Mouse (Mus musculus): ENCODE data around the gene Gm20388. TPM values are rescaled to one million over a fixed set of nuclear protein-coding genes. Genes with fewer than 3 reads are reported as not detected.
A peak's percentile ranks its signal among the peaks of the same experiment; 100 is the strongest.

Gm20388 gene
- polyA plus RNA-seq, 1 experiment from 2014 or later: 8.3 TPM

- no peak overlapping the region for H3K9ac ChIP-seq (ENCODE audit: low read length)
- no peaks in the 10 kb centered on the region for H3K9me3 ChIP-seq (ENCODE audit: control insufficient read depth, low read length)
- H3K27me3 ChIP-seq (replicated peaks; ENCODE audit: control insufficient read depth, insufficient read depth, low read length): peaks cover 5% of the 10 kb centered on the region
- no peaks in the 10 kb centered on the region for H3K36me3 ChIP-seq (ENCODE audit: control insufficient read depth, insufficient read depth, low read length)
- no peaks in the 10 kb centered on the region for H3K4me1 ChIP-seq (replicated peaks; ENCODE audit: control insufficient read depth, insufficient read depth, low read length)
- H3K27ac ChIP-seq (ENCODE audit: low read depth): no peak overlapping the region
- no peak overlapping the region for H3K4me3 ChIP-seq (ENCODE audit: low read depth, low read length)
- no peak overlapping the region for H3K4me2 ChIP-seq (ENCODE audit: low read length)
- DNase-seq (ENCODE audit: low spot score) (no peak), ATAC-seq (replicated peaks; ENCODE audit: low FRiP score, low TSS enrichment, low read depth) (no peak)
- WGBS: 78% methylated on average over 10 of the region's 10 CpGs
These were observed 2313.5 kb downstream of the Gm20388 start for GRCm38 (mm10) chr8:122223976-122224649.

GRCm38 (mm10) chr8:122224650-122225022, 2314.0 kb downstream of the Gm20388 start:
- DNase-seq (ENCODE audit: low spot score) (no peak), ATAC-seq (replicated peaks; ENCODE audit: low FRiP score, low TSS enrichment, low read depth) (no peak; the same call in 1 of the 2 replicates)
- 68% methylated on average over 6 of the region's 6 CpGs for WGBS
- Histone ChIP-seq H3K36me3 (ENCODE audit: control insufficient read depth, insufficient read depth, low read length) (no peaks in the 10 kb centered on the region), H3K9me3 (ENCODE audit: control insufficient read depth, low read length) (no peaks in the 10 kb centered on the region), H3K27ac (ENCODE audit: low read depth) (no peak overlapping the region), H3K4me3 (ENCODE audit: low read depth, low read length) (no peak overlapping the region), H3K4me2 (ENCODE audit: low read length) (no peak overlapping the region), H3K9ac (ENCODE audit: low read length) (no peak overlapping the region), H3K27me3 (replicated peaks; ENCODE audit: control insufficient read depth, insufficient read depth, low read length) (peaks cover 10% of the 10 kb centered on the region), H3K4me1 (replicated peaks; ENCODE audit: control insufficient read depth, insufficient read depth, low read length) (no peaks in the 10 kb centered on the region)

- no peak overlapping the region for H3K27ac ChIP-seq (ENCODE audit: low read depth)
- H3K27me3 ChIP-seq (replicated peaks; ENCODE audit: control insufficient read depth, insufficient read depth, low read length): peaks cover 15% of the 10 kb centered on the region
- no peak for ATAC-seq (replicated peaks; ENCODE audit: low FRiP score, low TSS enrichment, low read depth)
- H3K9ac ChIP-seq (ENCODE audit: low read length): no peak overlapping the region
- H3K4me1 ChIP-seq (replicated peaks; ENCODE audit: control insufficient read depth, insufficient read depth, low read length): 0 out of 2 replicates have a peak, but pooled peaks cover 6% of the 10 kb centered on the region
- 49% methylated on average over 10 of the region's 10 CpGs for WGBS
- H3K4me3 ChIP-seq (ENCODE audit: low read depth, low read length): no peak overlapping the region
- no peak overlapping the region for H3K4me2 ChIP-seq (ENCODE audit: low read length)
- no peaks in the 10 kb centered on the region for H3K9me3 ChIP-seq (ENCODE audit: control insufficient read depth, low read length)
- DNase-seq (ENCODE audit: low spot score): no peak
- no peaks in the 10 kb centered on the region for H3K36me3 ChIP-seq (ENCODE audit: control insufficient read depth, insufficient read depth, low read length)
These were observed 2314.8 kb downstream of the Gm20388 start for GRCm38 (mm10) chr8:122225446-122225845.

- no peak overlapping the region for H3K9ac ChIP-seq (ENCODE audit: low read length)
- H3K27me3 ChIP-seq (replicated peaks; ENCODE audit: control insufficient read depth, insufficient read depth, low read length): peaks cover 15% of the 10 kb centered on the region
- no peaks in the 10 kb centered on the region for H3K9me3 ChIP-seq (ENCODE audit: control insufficient read depth, low read length)
- H3K4me2 ChIP-seq (ENCODE audit: low read length): no peak overlapping the region
- ATAC-seq (replicated peaks; ENCODE audit: low FRiP score, low TSS enrichment, low read depth) (no peak), DNase-seq (ENCODE audit: low spot score) (no peak)
- no peaks in the 10 kb centered on the region for H3K36me3 ChIP-seq (ENCODE audit: control insufficient read depth, insufficient read depth, low read length)
- H3K27ac ChIP-seq (ENCODE audit: low read depth): no peak overlapping the region
- H3K4me1 ChIP-seq (replicated peaks; ENCODE audit: control insufficient read depth, insufficient read depth, low read length): 0 out of 2 replicates have a peak, but pooled peaks cover 6% of the 10 kb centered on the region
- no peak overlapping the region for H3K4me3 ChIP-seq (ENCODE audit: low read depth, low read length)
- WGBS: 79% methylated on average over 6 of the region's 6 CpGs
These were observed 2316.7 kb downstream of the Gm20388 start for GRCm38 (mm10) chr8:122227345-122227744.

- no peak for ATAC-seq (replicated peaks; ENCODE audit: low FRiP score, low TSS enrichment, low read depth)
- peaks cover 15% of the 10 kb centered on the region for H3K27me3 ChIP-seq (replicated peaks; ENCODE audit: control insufficient read depth, insufficient read depth, low read length)
- no peak for DNase-seq (ENCODE audit: low spot score)
These were observed 2318.3 kb downstream of the Gm20388 start for GRCm38 (mm10) chr8:122228792-122229575.

GRCm38 (mm10) chr8:122229819-122230711, 2319.4 kb downstream of the Gm20388 start:
- peak; percentile 49; the same call in 1 of the 2 replicates for ATAC-seq (replicated peaks; ENCODE audit: low FRiP score, low TSS enrichment, low read depth)
- Histone ChIP-seq H3K27me3 (replicated peaks; ENCODE audit: control insufficient read depth, insufficient read depth, low read length) (peaks cover 15% of the 10 kb centered on the region), H3K36me3 (ENCODE audit: control insufficient read depth, insufficient read depth, low read length) (no peaks in the 10 kb centered on the region), H3K4me2 (ENCODE audit: low read length) (peak overlapping the region; percentile 96), H3K27ac (ENCODE audit: low read depth) (no peak overlapping the region), H3K4me3 (ENCODE audit: low read depth, low read length) (peak overlapping the region; percentile 49), H3K9me3 (ENCODE audit: control insufficient read depth, low read length) (no peaks in the 10 kb centered on the region), H3K4me1 (replicated peaks; ENCODE audit: control insufficient read depth, insufficient read depth, low read length) (peaks cover 12% of the 10 kb centered on the region; the same call in 1 of the 2 replicates), H3K9ac (ENCODE audit: low read length) (peak overlapping the region; percentile 49)
- 2% methylated on average over 86 of the region's 98 CpGs for WGBS
- peak; percentile 60 for DNase-seq (ENCODE audit: low spot score)

More at GRCm38 (mm10) chr8:122228792-122229575, 2318.3 kb downstream of the Gm20388 start:
- Histone ChIP-seq H3K4me2 (ENCODE audit: low read length) (no peak overlapping the region), H3K9ac (ENCODE audit: low read length) (no peak overlapping the region), H3K4me1 (replicated peaks; ENCODE audit: control insufficient read depth, insufficient read depth, low read length) (peaks cover 7% of the 10 kb centered on the region; the same call in 1 of the 2 replicates), H3K4me3 (ENCODE audit: low read depth, low read length) (no peak overlapping the region), H3K36me3 (ENCODE audit: control insufficient read depth, insufficient read depth, low read length) (no peaks in the 10 kb centered on the region), H3K27ac (ENCODE audit: low read depth) (no peak overlapping the region), H3K9me3 (ENCODE audit: control insufficient read depth, low read length) (no peaks in the 10 kb centered on the region)
- WGBS: 70% methylated on average over 11 of the region's 11 CpGs

- Histone ChIP-seq H3K9me3 (ENCODE audit: control insufficient read depth, low read length) (no peaks in the 10 kb centered on the region), H3K4me2 (ENCODE audit: low read length) (peak overlapping the region; percentile 96), H3K9ac (ENCODE audit: low read length) (peak overlapping the region; percentile 49), H3K27me3 (replicated peaks; ENCODE audit: control insufficient read depth, insufficient read depth, low read length) (peaks cover 15% of the 10 kb centered on the region), H3K4me3 (ENCODE audit: low read depth, low read length) (peak overlapping the region; percentile 49), H3K27ac (ENCODE audit: low read depth) (no peak overlapping the region), H3K36me3 (ENCODE audit: control insufficient read depth, insufficient read depth, low read length) (no peaks in the 10 kb centered on the region), H3K4me1 (replicated peaks; ENCODE audit: control insufficient read depth, insufficient read depth, low read length) (peaks cover 12% of the 10 kb centered on the region; the same call in 1 of the 2 replicates)
- WGBS: 5% methylated on average over 32 of the region's 32 CpGs
- DNase-seq (ENCODE audit: low spot score) (peak; percentile 92), ATAC-seq (replicated peaks; ENCODE audit: low FRiP score, low TSS enrichment, low read depth) (peak; percentile 74)
These were observed 2320.2 kb downstream of the Gm20388 start for GRCm38 (mm10) chr8:122230712-122231337.

- no peak overlapping the region for H3K4me2 ChIP-seq (ENCODE audit: low read length)
- WGBS: 20% methylated on average over 11 of the region's 11 CpGs
- no peak overlapping the region for H3K4me3 ChIP-seq (ENCODE audit: low read depth, low read length)
- no peaks in the 10 kb centered on the region for H3K36me3 ChIP-seq (ENCODE audit: control insufficient read depth, insufficient read depth, low read length)
- DNase-seq (ENCODE audit: low spot score) (peak; percentile 63), ATAC-seq (replicated peaks; ENCODE audit: low FRiP score, low TSS enrichment, low read depth) (no peak)
- H3K4me1 ChIP-seq (replicated peaks; ENCODE audit: control insufficient read depth, insufficient read depth, low read length): peaks cover 16% of the 10 kb centered on the region; the same call in 1 of the 2 replicates
- peaks cover 10% of the 10 kb centered on the region for H3K27me3 ChIP-seq (replicated peaks; ENCODE audit: control insufficient read depth, insufficient read depth, low read length)
- no peaks in the 10 kb centered on the region for H3K9me3 ChIP-seq (ENCODE audit: control insufficient read depth, low read length)
- no peak overlapping the region for H3K9ac ChIP-seq (ENCODE audit: low read length)
- H3K27ac ChIP-seq (ENCODE audit: low read depth): no peak overlapping the region
These were observed 2323.4 kb downstream of the Gm20388 start for GRCm38 (mm10) chr8:122234055-122234454.
